Mouse (Mus musculus): ENCODE measurements around the gene Hs3st3b1.

Gene Hs3st3b1

DNA sequence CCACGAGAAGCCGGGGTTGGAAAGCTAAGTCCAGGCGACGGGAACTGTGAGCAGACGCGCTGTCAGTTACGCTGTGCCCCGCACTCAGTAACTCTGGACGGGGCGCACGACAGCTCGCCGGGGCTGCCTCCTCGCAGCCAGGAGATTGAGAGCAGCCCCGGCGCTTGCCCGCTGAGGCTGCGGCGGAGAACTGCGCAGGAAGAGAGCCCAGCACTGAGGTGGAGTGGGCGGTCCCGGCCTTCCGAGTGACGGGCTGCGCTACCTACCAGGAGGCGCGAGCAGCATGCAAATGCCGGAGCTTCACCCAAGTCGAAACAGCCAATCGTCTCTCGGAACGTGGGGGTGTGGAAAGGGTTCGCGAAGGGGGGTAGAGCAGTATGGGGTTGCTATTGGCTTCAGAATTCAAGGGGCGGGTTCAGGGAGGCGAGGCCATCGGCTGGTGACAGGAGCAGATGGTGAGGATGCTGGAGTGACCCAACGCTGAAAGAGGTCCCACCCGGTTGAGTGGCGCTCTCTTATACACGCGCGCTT is at the start of gene Hs3st3b1:
Hs3st3b1 (minus strand) TSS at position 200 of the 531 bp plus-strand sequence.
- DNase-seq: peak; percentile 85 to 90

DNA sequence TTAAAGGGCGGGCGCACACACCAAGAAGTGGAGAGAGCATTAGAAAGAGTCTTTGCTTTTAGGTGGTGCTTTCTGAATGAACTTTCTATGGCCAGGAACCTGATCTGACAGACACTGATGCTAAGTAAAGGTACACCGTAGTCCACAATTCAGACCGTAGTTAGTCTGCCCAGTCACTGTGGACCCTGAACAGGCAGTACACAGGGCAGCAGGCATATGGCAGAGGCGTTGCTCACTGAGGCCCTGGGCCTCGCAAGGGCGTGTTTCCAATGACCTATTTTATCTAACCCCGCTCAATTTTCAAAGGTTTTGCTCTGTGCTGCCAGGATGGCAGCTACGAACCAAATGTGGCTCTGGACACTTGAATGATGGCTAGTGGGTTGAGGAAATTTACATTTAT is 49.4 kb upstream of the Hs3st3b1 start:
- DNase-seq: no peak

DNA sequence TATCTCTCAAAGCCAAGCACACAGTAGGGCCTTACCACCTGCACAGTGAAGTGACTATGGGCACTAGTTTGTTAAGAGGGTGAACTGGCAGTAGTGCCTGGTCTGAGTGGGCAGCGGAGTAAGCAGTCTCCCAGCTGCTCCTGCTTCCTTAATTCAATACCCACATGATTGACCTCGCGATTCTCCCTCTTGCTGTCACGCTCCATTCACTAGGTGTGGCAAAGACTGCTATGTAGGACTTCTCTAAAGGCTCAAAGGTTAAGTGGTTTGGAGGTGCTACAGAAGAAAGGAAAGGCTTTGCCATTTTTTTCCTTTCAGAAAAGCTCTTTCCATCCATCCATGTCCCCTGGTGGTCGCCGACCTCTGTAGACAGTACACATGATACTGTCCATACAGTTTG is 48.7 kb upstream of the Hs3st3b1 start:
- DNase-seq: no peak

DNA sequence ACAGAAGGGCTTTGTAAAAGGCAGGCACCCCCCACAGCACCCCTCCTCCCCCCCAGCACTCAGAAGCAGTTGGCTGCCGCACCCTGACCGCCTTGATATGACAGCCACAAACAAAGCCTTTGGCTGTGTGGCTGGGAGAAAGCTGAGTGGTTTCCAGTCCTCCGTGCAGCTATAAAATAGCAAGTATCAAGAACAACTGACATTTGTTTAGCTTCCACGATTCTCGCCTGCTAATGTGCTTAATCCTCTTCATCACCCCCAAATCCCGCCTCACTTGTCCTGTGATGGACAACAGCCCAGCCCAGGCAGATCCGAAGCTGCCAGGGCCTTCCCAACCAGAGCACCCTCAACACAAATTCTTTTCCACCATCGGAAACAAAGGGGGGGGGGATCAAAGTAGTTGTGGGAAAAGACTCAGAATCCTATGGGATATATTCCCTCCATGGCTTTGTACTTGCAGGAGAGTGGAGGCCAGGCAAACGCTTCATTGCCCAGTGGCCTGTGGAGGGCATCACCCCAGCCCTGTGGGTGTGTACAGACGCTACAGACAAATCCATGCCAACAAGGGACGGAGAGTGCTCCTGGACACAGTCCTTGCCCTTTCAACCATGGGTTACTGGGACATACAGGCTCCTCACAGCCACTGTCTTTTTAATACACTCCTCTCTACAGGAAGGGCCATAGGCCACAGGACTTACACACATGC is 47.3 kb upstream of the Hs3st3b1 start:
- DNase-seq: no peak

DNA sequence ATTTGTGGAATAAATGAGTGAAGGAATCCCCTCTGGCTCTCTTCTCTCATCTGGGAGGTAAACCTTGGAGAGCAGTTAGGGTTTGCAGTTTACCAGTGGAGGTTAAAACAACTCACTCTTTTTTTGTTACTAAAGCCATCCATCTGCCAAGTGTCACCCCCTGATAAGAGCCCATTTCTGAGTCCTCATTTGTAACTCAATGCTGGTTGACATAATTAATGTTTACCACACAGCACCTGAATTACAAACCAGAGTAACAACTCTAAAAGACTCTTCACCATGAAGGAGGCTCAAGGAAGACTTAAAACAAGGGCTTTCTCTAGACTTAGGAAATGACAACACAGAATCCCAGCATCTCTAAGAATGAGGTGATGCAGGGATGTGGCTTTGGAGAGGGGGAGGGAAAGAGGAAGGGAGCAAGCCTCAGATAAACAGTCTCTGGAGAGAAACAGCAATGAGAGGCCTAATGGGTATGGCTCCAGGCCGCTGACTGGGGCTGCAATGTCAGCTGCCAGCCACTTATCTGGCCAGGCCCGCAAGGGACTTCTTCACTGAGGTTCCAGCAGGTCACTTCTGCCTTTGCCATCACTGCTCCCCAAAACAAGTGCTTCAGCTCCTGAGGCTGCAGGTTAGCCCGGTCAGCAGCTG is 46.4 kb upstream of the Hs3st3b1 start:
- DNase-seq: no peak

DNA sequence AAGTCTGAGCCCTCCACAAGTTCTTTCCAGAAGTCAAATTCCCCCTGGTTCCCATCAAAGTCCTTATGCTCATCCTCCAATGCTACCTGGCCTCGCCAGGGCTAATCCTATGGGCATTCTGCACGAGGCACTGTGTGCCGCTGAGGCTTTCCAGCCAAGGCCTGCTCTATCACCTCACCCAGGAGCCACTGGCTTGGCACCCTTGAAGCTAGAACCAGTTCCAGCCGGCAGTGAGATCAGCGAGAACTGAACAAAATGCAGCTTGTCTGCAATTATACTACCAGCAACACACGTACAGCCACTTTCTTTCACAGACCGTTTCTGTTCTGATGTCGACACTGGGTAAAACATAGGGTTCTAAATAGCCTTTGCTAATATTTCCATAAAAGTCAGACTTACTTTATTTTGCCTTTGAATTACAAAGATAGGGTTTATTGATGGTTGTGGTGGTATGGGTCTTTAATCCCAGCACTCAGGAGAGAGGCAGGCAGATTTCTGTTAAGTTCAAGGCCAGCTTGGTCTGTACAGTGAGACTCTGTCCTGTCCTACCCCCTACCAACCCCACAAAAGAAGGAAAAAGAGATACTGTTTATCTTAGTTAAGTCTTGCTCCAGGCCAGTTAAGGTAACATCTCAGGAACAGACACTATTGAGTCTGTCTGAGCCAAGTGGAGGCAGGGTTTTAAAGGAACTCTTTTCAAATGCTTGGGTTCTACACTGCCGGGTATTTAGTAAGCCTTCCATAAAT is 45.7 kb upstream of the Hs3st3b1 start:
- no peak for DNase-seq

DNA sequence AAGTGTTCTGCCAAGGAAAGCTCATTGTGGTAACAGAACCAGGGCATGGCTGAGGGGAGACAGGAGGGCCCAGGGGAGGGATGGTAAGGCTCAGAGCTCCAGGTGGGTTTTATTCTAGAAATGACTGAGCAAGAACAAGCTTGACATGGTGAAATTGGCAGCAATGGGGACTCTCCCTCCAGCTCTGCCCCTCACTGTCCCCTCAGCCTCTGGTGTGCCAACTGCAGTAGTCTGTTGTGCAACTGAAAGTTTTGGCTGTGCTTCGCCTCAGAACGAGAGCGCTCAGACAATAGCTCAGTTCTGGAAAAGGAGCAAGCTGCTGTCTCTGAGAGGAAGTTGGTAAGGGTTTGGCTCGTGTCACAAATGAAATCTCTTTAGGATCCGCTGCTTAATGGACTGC is 43.3 kb upstream of the Hs3st3b1 start:
- DNase-seq: no peak

DNA sequence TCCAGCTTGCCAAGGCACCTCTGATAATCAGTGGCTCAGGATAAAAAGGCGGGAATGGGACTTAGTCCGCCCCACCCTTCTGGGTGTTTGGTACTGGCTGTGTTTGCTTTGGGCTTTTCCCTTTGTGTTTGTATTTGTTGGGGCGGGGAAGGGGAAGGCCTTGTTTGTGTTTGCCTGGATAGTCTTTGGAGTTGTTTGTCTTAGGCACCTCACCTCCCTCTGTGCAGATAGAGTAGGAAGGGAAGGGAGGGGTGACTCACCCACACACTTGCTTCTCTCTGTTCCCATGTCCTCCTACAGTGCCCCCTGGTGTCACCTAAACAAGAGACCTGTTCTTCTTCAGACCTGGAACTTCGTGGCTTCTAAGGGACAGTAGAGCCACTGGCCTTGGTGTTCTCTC is 35.1 kb upstream of the Hs3st3b1 start:
- peak; percentile 19 to 22 for DNase-seq

DNA sequence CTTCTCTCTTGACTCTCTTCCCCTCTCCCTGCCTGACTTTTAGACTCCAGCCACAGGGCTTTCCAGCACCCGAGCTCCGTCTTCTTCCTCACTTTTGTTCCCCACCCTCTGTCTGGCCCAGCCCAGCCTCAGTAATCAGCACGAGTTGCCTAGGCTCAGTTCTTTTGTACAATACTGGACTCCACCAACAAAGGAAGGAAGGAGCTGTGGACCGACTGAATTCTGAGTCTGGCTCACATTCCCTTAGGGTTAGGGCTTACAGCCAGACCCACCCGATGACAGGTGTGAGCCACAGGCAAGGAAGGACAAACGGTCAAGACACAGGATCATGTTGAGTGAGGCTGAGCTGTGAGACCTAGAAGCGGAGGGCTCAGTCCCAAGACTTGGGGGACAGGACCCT is 34.7 kb upstream of the Hs3st3b1 start:
- no peak for DNase-seq

DNA sequence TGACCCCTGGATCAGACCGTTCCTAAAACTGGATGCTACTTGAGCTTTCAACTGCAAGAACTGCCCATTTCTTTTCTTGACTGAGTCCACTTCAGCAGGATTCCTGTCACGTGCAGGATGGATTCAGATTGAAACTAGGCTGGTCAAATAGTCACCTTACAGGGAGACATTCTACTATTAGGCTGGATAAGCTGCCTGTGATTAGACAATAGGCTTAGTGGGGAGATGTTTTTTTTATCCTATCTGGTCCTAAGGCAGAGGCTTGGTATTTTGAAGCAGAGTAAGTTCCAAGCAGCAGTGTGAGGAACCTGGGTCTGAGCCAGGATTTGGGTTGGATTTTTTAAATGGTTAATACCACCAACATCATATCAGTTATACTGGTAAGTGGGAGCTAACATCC is 31.8 kb upstream of the Hs3st3b1 start:
- DNase-seq: no peak

DNA sequence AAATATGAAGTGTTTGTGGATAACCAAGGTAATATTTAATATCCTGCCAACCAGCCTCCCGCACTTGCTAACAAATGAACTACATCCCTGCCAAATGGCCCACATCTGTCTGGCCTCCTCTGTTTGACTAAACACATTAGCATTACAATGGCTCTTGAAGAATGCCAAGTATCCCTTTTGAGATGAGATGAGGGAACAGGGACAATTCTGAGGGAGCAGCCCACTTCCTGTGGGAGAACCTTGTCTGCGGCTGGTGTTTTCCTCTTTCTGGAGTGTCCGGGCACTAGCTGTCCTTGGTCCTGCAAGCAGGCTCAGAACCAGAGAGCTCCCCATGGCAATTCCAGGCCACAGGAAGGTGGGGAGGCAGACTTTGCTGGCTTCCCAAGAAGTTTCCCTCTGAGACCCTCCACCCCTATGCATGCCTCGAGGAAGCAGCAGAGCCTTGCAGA is 30.7 kb upstream of the Hs3st3b1 start:
- DNase-seq: no peak

DNA sequence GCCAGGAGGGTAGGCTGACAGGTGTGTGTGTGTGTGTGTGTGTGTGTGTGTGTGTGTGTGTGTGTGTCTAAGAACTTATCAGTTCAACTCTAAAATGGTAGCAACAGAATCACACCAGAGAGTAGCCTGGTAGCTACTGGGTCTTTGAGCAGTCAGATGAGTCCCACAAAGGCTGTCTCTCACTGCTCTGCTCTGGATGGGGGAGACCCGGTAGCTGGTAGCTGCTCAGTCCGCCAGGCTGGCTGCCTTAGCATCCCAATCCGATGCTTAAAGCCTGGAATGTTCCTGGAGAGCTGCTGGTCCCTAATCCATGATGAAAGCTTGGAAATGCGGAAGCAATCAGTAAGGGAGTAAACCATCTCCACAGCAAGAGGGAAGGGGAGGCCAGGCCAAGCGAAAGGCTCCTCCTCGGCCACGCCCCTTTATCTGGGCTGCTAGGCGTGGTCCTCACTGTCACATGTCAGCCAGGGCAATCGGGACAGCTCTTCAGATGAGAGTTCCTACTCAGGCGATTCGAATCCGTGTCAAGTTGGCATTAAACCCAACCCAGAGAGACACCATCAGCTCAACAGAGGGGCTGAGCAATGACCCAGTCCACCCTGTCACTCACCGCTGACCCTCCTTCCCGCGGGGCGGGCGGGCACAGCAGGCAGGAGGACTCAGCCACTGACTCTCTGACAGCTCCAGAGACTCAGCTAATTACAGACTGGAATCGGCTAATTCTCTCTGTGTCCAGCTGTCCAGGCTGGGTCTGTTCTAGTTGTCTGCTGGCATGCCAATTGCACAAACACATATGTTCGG is 29.9 kb upstream of the Hs3st3b1 start:
- DNase-seq: no peak

DNA sequence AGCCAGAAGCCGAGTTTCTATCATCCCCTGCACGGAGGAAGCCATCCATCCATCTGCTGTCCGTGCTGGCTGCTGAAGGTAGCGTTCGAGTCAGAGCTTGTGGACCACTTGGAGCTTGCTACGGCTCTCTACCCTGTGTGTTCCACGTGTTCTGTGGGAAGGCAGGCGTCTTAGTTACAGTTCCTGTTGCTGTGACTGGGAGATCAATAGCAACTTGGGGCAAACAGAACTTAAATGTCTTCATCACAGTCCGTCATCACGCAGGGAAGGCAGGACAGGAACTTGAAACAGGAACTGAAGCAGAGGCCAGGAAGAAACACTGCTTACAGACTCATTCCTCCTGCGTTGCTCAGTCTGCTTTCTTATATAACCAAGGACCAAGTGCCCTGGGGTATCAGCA is 26.3 kb upstream of the Hs3st3b1 start:
- DNase-seq: no peak

DNA sequence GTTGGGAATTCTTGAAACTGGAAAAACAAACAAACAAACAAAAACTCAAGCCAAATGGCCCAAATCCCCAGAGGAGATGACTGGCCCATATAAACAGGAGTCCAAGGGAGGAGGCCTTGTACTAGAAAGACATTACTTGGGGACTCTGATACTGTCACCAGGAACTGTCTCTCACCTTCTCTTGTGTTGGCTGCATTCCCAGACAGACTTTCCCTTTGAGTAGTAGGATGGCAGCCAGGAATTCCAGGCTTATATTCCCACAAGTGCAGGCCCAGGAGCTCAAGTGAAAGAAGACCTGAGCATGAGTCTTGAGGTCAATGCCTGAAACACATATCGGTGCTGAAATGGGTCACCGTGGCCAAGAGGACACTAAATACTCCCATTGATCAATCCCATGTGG is 24.9 kb upstream of the Hs3st3b1 start:
- no peak for DNase-seq

DNA sequence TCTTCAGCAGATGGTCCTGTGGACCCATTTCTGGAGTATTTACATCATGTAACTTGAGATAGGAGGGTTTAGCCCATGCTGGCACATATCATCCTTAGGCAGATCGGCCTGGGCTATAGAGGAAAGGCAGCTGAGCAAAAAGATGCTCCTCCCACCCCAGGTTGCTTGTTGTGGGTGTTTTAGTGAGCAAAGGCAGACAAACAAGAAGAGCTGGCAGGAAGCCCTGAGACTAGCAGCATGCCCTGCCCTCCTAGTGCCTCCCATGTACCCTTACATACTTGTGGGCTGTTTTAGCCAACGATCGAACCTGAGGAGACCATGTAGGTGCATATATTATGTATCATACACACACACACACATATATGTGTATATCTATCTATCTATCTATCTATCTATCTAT is 21.9 kb upstream of the Hs3st3b1 start:
- no peak for DNase-seq

DNA sequence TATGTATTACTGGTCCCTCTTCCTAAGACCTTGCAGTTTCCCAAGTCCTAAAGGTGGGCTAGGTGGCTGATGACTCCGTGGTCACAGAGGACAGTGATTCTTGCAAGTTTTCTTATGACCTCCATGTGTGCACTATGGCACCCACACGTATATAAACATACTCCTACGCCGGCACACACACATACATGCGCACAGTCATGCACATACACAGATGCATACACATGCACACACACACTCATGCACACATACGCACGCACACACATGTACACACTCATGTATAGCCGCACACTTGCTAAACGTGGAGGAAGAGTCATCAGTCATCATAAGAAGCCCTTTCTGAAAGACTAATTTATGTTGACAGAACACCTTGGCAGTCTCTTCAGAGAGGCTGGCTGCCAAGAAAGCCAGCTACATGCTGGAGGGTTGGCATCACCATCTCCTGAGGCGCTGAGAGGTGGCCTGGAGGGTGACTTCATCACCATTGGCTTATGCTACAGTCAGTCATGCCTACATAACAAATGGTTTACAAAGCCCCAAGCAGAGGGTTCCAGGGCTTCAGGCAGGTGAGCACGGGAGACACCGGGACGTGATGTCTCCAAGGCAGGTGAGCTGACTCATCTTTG is 21.3 kb upstream of the Hs3st3b1 start:
- DNase-seq: no peak

DNA sequence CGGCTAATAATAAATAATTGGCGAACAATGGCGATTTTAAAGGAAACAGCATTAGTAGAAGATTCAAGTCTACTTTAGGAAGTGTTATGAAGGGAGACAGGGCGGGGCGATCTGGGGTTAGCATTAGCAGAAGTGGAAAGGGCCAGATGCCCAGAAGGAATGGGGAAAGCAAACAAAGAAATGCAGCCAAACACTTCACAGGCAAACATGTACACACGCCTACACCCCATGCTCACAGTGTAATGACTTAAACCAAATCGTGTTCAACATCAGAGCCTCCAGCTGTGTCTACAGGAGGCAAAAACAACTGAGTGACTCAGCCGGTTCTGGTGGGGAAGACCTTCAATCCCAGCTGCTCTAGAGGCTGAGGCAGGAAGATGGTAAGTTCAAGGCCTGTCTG is 20.1 kb upstream of the Hs3st3b1 start:
- DNase-seq: no peak

DNA sequence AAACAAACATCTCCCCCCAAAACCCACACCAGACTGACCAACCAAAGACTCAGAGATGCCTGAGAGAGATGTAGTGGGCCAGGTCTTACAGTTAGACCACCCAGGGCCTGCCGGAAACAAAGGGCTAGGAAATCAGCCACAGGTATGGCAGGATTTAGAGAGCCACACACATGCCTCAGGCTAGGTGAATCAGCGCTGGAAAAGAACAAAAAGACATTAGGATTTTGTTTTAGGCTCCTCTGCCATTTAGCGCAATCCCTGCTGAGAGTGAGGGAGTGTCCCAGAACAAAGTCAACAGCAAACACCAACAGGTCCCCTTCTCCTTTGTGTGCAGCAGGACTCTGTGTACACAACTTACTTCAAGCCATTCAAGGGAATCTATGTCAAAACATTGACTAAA is 14.6 kb upstream of the Hs3st3b1 start:
- no peak for DNase-seq

DNA sequence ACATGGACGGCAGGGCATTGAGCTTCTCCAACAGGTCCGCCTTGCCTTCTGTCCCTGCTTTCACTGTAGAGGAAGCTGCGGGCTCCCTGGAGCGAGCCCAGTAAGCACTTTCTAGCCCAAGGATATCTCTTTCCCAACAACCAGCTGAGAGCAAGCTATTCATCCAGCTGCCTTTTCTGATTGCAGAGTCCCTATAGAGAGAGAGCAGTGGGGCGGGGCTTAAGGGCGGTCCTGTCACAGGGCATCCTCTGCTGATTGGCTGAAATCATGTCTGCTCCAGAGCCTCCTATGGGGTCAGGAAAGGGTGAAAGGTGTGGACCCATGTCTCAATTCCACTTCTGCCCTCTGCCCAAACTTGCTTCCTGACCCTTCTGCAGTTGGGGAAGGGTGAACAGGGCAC is 4.8 kb upstream of the Hs3st3b1 start:
- DNase-seq: no peak

DNA sequence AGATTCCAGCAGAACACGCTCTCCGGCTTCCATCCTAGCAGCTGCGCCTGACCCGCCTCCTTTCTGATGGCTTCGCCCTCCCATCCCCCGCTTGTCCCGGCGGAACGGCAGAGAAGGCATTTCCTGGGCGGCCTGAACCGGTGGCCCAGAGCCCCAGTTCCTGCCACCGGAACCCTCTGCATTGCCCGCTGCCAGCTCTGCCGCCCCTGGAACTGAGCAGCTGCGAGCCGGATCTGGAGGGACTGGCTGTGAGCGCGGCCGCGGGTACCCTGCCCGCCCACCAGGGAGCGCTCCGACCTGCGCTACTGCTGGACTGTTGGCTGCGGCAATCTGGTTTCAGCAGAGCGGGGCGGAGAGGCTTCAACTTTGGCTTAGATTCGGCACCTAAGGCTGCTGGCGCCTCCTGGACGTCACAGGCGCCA is 3.1 kb upstream of the Hs3st3b1 start:
- DNase-seq: peak; percentile 77

DNA sequence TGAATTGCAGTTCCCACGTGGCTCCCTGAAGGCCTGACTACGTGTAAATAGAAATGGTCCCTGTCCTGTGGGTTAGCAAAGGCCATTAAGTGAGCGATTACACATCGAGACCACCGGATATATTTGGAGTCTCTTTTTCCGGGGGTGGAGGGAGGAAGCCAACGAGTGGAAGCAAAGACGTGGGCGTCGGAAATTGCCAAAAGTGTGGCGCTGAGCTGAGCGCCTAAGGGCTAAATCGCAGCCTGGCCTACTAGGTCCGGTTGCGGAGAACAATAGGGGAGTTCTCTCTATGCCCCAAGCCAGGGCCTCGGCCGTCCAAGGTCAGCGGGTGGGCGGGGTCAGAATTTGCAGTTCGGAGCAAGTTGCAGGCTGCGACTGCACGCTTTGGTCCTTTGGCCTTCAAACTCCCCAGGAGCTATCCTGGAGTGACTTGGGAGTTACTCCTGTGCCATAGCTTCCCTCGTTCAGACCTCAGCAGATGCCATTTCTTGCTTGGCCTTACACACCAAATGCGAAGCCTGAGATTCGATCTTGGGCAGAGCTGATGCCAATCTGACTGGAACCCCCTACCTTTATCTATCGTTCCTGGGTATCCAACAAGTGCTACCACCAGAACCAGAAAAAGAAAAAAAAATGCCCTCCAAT is 2.3 kb upstream of the Hs3st3b1 start:
- peak; percentile 15 to 28 for DNase-seq

DNA sequence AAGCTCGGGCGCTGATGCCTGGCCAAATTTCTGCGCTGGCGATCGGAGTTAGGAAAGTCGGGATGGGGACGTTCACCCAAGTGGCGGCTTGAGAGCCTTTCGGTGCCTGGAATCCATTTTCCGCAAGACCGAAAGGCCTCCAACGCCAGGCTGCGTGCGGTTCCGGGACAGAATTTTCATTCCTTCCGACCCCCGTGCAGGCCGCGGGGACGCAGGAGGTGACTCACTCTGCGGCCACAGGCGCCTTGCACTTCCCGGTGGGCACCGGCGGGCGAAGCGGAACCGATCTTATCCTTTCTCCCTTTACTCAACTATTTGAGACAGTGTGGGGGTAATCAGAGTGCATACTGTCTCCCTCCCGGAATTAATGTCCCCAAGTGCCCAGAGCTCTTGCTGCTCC is 1.3 kb upstream of the Hs3st3b1 start:
- no peak for DNase-seq

Measured in thymus, postnatal 36 days (tissue).